Mouse (Mus musculus): ENCODE results near the gene Cttn. TPM values are rescaled to one million over a fixed set of nuclear protein-coding genes. Genes with fewer than 3 reads are reported as not detected.

Cttn gene
- polyA plus RNA-seq, 1 experiment from 2014 or later: 166 TPM

DNA sequence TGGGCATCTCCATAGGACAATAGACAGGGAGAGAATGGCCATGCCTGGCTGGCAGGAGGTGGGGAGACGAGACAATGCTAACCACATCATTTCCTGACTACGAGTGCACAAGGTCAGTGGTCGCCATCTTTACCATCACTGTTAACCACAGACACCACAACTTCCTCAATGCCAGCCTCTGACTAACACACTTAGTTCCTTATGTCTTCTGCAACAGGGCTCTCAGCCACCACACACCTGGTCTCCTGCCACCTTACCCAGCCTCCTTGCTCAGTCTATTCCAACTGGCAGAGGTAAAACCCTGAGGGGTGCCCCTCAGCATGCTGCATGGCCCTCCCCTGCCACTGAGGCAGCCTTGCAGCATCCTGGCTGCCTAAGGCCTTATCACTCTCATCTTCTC, 23.7 kb downstream of the Cttn start:
- no peaks in the 10 kb centered on the region for H3K4me1 ChIP-seq
- peaks cover 98% of the 10 kb centered on the region for H3K36me3 ChIP-seq
- no peaks in the 10 kb centered on the region for H3K9me3 ChIP-seq
- H3K27me3 ChIP-seq: no peaks in the 10 kb centered on the region
- H3K4me3 ChIP-seq: no peak overlapping the region
- no peak overlapping the region for H3K27ac ChIP-seq
- H3K4me2 ChIP-seq: no peak overlapping the region
- WGBS: 86% methylated on average over 3 of the region's 3 CpGs
- H3K9ac ChIP-seq: no peak overlapping the region
- ATAC-seq (ENCODE audit: insufficient number of reproducible peaks, insufficient read depth, low FRiP score, low TSS enrichment, low read depth): no peak

- no peak overlapping the region for H3K4me2 ChIP-seq
- no peaks in the 10 kb centered on the region for H3K27me3 ChIP-seq
- WGBS: 93% methylated on average over 7 of the region's 7 CpGs
- H3K9ac ChIP-seq: no peak overlapping the region
- H3K27ac ChIP-seq: no peak overlapping the region
- H3K36me3 ChIP-seq: peaks cover 99% of the 10 kb centered on the region
- H3K4me3 ChIP-seq: no peak overlapping the region
- no peak for ATAC-seq (ENCODE audit: insufficient number of reproducible peaks, insufficient read depth, low FRiP score, low TSS enrichment, low read depth)
- H3K4me1 ChIP-seq: no peaks in the 10 kb centered on the region
- H3K9me3 ChIP-seq: no peaks in the 10 kb centered on the region
Observed at GRCm38 (mm10) chr7:144444788-144445187, 26.0 kb downstream of the Cttn start.

GRCm38 (mm10) chr7:144441976-144442375, 28.8 kb downstream of the Cttn start:
- no peaks in the 10 kb centered on the region for H3K9me3 ChIP-seq
- no peaks in the 10 kb centered on the region for H3K4me1 ChIP-seq
- 92% methylated on average over 4 of the region's 4 CpGs for WGBS
- no peak for ATAC-seq (ENCODE audit: insufficient number of reproducible peaks, insufficient read depth, low FRiP score, low TSS enrichment, low read depth)
- H3K27me3 ChIP-seq: no peaks in the 10 kb centered on the region
- no peak overlapping the region for H3K27ac ChIP-seq
- no peak overlapping the region for H3K4me3 ChIP-seq
- H3K4me2 ChIP-seq: no peak overlapping the region
- peaks cover 99% of the 10 kb centered on the region for H3K36me3 ChIP-seq
- no peak overlapping the region for H3K9ac ChIP-seq

DNA sequence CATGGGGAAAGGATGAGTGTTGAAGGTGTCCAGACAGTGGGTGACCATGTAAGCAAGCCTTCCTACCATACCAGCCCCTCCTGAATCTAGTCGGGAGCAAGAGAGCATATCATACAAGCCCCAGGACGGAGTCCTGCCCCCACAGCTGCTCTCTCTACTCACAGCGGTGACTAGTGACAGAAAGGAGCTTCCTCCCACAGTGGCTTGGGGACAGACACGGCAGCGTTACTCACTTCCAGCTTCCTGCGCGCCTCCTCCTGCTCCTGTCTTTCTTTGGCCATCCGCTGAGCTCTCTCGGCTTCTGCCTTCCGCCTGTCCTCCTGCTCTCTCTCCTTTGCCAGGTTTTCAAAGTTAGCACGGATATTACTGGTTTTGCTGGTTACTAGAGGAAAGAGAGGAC, 29.3 kb downstream of the Cttn start:
- H3K4me1 ChIP-seq: no peaks in the 10 kb centered on the region
- H3K4me2 ChIP-seq: no peak overlapping the region
- 93% methylated on average over 11 of the region's 11 CpGs for WGBS
- no peaks in the 10 kb centered on the region for H3K27me3 ChIP-seq
- no peak overlapping the region for H3K27ac ChIP-seq
- no peak overlapping the region for H3K9ac ChIP-seq
- H3K36me3 ChIP-seq: peaks cover 99% of the 10 kb centered on the region
- no peak for ATAC-seq (ENCODE audit: insufficient number of reproducible peaks, insufficient read depth, low FRiP score, low TSS enrichment, low read depth)
- no peaks in the 10 kb centered on the region for H3K9me3 ChIP-seq
- H3K4me3 ChIP-seq: no peak overlapping the region

DNA sequence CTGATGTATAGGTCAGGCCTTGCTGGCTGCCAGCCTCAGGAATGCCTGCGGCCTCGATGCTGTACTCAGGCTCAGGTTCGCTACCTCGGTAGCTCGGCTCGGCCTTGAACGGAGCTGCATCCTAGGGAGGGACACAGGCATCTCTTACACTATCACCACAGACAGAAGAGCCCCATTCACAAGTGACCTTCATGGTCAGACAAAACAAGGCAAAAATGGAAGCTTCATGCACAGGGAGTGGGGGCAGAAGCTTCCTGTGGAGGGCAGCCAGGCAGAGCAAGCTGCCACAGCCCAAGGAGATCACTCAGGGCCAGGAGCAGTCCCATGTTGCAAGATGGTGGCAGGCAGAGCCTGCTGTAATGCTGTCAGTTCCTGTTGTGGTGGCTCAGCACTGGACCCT, 32.0 kb downstream of the Cttn start:
- ATAC-seq (ENCODE audit: insufficient number of reproducible peaks, insufficient read depth, low FRiP score, low TSS enrichment, low read depth): no peak
- peaks cover 84% of the 10 kb centered on the region for H3K36me3 ChIP-seq
- H3K9me3 ChIP-seq: no peaks in the 10 kb centered on the region
- H3K4me1 ChIP-seq: no peaks in the 10 kb centered on the region
- H3K4me2 ChIP-seq: no peak overlapping the region
- no peak overlapping the region for H3K27ac ChIP-seq
- no peak overlapping the region for H3K9ac ChIP-seq
- H3K4me3 ChIP-seq: no peak overlapping the region
- no peaks in the 10 kb centered on the region for H3K27me3 ChIP-seq
- WGBS: 92% methylated on average over 7 of the region's 7 CpGs

DNA sequence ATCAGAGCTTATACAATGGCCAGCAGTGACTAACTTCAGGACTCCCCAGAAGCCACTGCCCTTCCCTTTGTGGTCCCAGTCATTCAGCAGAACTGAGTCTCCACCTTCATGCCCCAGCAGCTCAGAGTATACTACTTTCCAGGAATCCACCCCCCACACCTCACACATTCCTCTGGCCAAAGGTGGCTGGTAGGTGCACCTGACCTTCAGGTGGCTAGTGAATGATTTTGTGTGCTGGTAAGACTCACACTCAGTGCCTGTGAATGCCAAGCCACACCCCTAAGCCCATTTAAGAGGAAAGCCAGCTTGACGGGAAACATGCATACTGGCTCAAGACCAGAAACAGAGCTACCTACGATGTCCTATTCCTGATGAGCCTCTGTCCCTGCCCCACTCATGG, 37.9 kb downstream of the Cttn start:
- WGBS: 77% methylated on average over 2 of the region's 2 CpGs
- no peak for ATAC-seq (ENCODE audit: insufficient number of reproducible peaks, insufficient read depth, low FRiP score, low TSS enrichment, low read depth)
- Histone ChIP-seq H3K4me1 (no peaks in the 10 kb centered on the region), H3K27me3 (no peaks in the 10 kb centered on the region), H3K4me3 (no peak overlapping the region), H3K9me3 (no peaks in the 10 kb centered on the region), H3K27ac (no peak overlapping the region), H3K36me3 (peaks cover 27% of the 10 kb centered on the region), H3K4me2 (no peak overlapping the region), H3K9ac (no peak overlapping the region)

GRCm38 (mm10) chr7:144427460-144427859, 43.3 kb downstream of the Cttn start:
- no peak for ATAC-seq (ENCODE audit: insufficient number of reproducible peaks, insufficient read depth, low FRiP score, low TSS enrichment, low read depth)
- H3K4me2 ChIP-seq: no peak overlapping the region
- H3K4me1 ChIP-seq: no peaks in the 10 kb centered on the region
- H3K9me3 ChIP-seq: no peaks in the 10 kb centered on the region
- no peaks in the 10 kb centered on the region for H3K27me3 ChIP-seq
- H3K27ac ChIP-seq: no peak overlapping the region
- no peak overlapping the region for H3K9ac ChIP-seq
- no peaks in the 10 kb centered on the region for H3K36me3 ChIP-seq
- WGBS: 91% methylated on average over 3 of the region's 3 CpGs
- H3K4me3 ChIP-seq: no peak overlapping the region

DNA sequence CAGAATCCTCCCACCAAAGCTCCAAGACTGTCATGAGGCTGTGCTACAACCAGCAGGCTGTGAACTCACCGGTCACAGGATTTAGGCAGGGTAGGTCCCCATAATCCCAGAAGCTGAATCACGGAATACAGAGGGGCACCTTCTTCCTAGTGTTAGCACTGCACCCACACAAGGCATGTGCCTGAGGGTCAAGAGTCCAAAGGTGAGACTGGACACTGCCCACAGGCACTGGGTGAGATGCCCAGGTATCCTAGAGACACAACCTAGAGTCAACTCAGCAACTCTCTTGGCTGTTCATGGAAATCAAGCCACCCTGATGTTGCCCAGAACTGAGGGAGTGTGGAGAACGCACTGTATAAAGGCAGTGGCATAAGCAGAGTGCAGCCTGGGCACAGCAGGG, 44.2 kb downstream of the Cttn start:
- ATAC-seq (ENCODE audit: insufficient number of reproducible peaks, insufficient read depth, low FRiP score, low TSS enrichment, low read depth): no peak
- H3K27ac ChIP-seq: no peak overlapping the region
- no peak overlapping the region for H3K9ac ChIP-seq
- H3K4me2 ChIP-seq: no peak overlapping the region
- no peaks in the 10 kb centered on the region for H3K9me3 ChIP-seq
- H3K4me1 ChIP-seq: no peaks in the 10 kb centered on the region
- no peaks in the 10 kb centered on the region for H3K27me3 ChIP-seq
- H3K36me3 ChIP-seq: no peaks in the 10 kb centered on the region
- H3K4me3 ChIP-seq: no peak overlapping the region
- WGBS: 86% methylated on average over 3 of the region's 3 CpGs

DNA sequence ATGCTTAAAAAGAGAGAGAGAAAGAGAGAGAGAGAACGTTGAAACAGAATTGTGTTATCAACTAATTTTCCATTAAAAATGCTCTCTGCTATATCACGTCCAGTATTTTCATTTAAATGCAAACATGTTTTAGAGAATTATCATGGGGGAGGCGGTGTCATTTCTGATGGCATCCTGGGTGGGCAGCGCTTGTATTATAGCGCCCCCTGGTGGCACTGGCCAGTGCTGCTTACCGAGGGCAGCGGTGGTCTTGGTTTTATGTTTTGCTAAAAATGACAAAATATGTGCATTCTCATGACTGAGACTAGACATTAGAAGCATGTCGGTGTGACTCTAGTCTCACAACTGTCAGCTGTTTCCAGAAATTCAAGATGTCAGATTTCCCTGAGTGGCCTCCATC, 44.9 kb downstream of the Cttn start:
- no peaks in the 10 kb centered on the region for H3K9me3 ChIP-seq
- H3K36me3 ChIP-seq: no peaks in the 10 kb centered on the region
- no peak overlapping the region for H3K27ac ChIP-seq
- no peak overlapping the region for H3K4me2 ChIP-seq
- no peaks in the 10 kb centered on the region for H3K27me3 ChIP-seq
- no peak overlapping the region for H3K4me3 ChIP-seq
- no peaks in the 10 kb centered on the region for H3K4me1 ChIP-seq
- 8% methylated on average over 8 of the region's 8 CpGs for WGBS
- ATAC-seq (ENCODE audit: insufficient number of reproducible peaks, insufficient read depth, low FRiP score, low TSS enrichment, low read depth): no peak
- no peak overlapping the region for H3K9ac ChIP-seq

GRCm38 (mm10) chr7:144421478-144421877, 49.3 kb downstream of the Cttn start:
- H3K36me3 ChIP-seq: no peaks in the 10 kb centered on the region
- no peak overlapping the region for H3K27ac ChIP-seq
- no peak overlapping the region for H3K4me2 ChIP-seq
- no peak overlapping the region for H3K4me3 ChIP-seq
- no peaks in the 10 kb centered on the region for H3K9me3 ChIP-seq
- no peak for ATAC-seq (ENCODE audit: insufficient number of reproducible peaks, insufficient read depth, low FRiP score, low TSS enrichment, low read depth)
- H3K9ac ChIP-seq: no peak overlapping the region
- H3K27me3 ChIP-seq: no peaks in the 10 kb centered on the region
- WGBS: 74% methylated on average over 6 of the region's 6 CpGs
- H3K4me1 ChIP-seq: peaks cover 28% of the 10 kb centered on the region

GRCm38 (mm10) chr7:144420552-144420951, 50.3 kb downstream of the Cttn start:
- Histone ChIP-seq H3K36me3 (no peaks in the 10 kb centered on the region), H3K4me2 (no peak overlapping the region), H3K4me1 (peaks cover 28% of the 10 kb centered on the region), H3K27me3 (no peaks in the 10 kb centered on the region), H3K9ac (no peak overlapping the region), H3K4me3 (no peak overlapping the region), H3K27ac (no peak overlapping the region), H3K9me3 (no peaks in the 10 kb centered on the region)
- WGBS: 23% methylated on average over 16 of the region's 16 CpGs
- ATAC-seq (ENCODE audit: insufficient number of reproducible peaks, insufficient read depth, low FRiP score, low TSS enrichment, low read depth): no peak

DNA sequence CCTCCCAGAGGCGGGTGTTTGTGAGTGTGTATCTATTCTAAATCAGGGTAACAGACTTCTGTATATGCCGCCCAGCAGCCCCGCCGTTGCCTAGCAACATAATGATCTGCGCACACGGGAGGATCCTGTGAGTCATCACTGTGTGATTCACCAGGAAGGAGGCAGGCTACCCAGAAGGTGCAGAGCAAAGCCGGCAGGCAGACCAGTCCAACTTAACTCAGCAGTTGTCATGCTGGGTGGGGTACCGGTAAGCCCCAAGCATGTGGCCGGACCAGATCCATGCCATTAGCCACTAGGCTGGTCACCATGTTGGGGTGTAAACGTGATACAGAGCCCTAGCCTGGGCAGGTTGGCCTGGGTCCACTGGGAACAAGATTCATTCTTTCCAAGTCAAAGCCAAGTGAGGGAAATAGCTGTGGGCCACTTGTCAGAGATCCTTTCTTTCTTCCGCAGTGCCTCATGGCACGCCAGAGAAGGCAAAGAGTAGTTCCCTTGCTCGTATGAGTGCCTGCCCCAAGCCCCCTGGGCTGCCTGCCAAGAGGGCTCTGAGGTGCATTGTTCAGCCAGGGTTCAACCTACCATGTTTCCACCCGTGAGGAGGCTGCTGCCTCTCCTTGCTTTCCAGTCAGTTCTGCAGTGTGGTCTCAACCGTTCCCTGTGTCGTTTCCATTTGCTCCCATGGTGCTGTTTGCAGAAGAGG, 53.0 kb downstream of the Cttn start:
- 38% methylated on average over 16 of the region's 16 CpGs for WGBS
- H3K36me3 ChIP-seq: no peaks in the 10 kb centered on the region
- no peak overlapping the region for H3K4me3 ChIP-seq
- H3K9me3 ChIP-seq: no peaks in the 10 kb centered on the region
- H3K4me1 ChIP-seq: peaks cover 31% of the 10 kb centered on the region
- no peak overlapping the region for H3K9ac ChIP-seq
- peak overlapping the region; percentile 55 for H3K27ac ChIP-seq
- peak overlapping the region; percentile 16; the same call in 1 of the 2 replicates for H3K4me2 ChIP-seq
- peak; percentile 57; the same call in 1 of the 2 replicates for ATAC-seq (ENCODE audit: insufficient number of reproducible peaks, insufficient read depth, low FRiP score, low TSS enrichment, low read depth)
- no peaks in the 10 kb centered on the region for H3K27me3 ChIP-seq
